Mouse (Mus musculus) E14TG2a.4 (cell line): ENCODE measurements around the gene Tsg101.
A peak's percentile ranks its signal among the peaks of the same experiment; 100 is the strongest.

Experiments used
- H3K27me3 ChIP-seq: 2 replicates; pipeline ENCODE4 v1.6.1; 2014; ENCODE audit warnings: low read length, control low read depth; ENCODE audit not compliant: insufficient read depth
- H3K36me3 ChIP-seq: 2 replicates; pipeline ENCODE4 v1.6.1; 2014; ENCODE audit warnings: low read length, control low read depth; ENCODE audit not compliant: insufficient read depth
- H3K4me1 ChIP-seq: replicated peaks from 2 replicates; pipeline ENCODE4 v1.6.1; 2014; ENCODE audit warnings: low read depth, low read length, control low read depth
- H3K4me3 ChIP-seq: replicated peaks from 2 replicates; pipeline ENCODE4 v1.5.1; 2014; ENCODE audit warnings: mild to moderate bottlenecking, low read length
- H3K9me3 ChIP-seq: 2 replicates; pipeline ENCODE4 v1.6.1; 2014; ENCODE audit warnings: low read length, control low read depth
- CTCF ChIP-seq: conservative IDR thresholded peaks from 2 replicates; pipeline ENCODE4 v1.5.1; 2014; ENCODE audit warnings: low read length
- NANOG ChIP-seq: IDR thresholded peaks from 2 replicates; pipeline ENCODE4 v1.6.1; 2014; ENCODE audit warnings: borderline replicate concordance, low read length, mixed read lengths
- POU5F1 ChIP-seq: IDR thresholded peaks from 2 replicates; pipeline ENCODE4 v1.6.1; 2014; ENCODE audit warnings: low read length, borderline replicate concordance

The Tsg101 gene

GRCm38 (mm10) chr7:46919551-46920176, at the start of gene Tsg101:
Gene Tsg101 (minus strand): TSS chr7:46919969.
- H3K9me3 ChIP-seq = no peaks in the 10 kb centered on the region
- TF ChIP-seq CTCF (no peak), POU5F1 (no peak), NANOG (no peak)
- H3K36me3 ChIP-seq = peaks cover 36% of the 10 kb centered on the region
- peak within 1 kb of the TSS; percentile 92 for H3K4me3 ChIP-seq
- H3K4me1 ChIP-seq = peaks cover 44% of the 10 kb centered on the region
- H3K27me3 ChIP-seq = no peaks in the 10 kb centered on the region

GRCm38 (mm10) chr7:46964070-46964469, 44.3 kb upstream of the Tsg101 start:
- peaks cover 15% of the 10 kb centered on the region for H3K4me1 ChIP-seq
- no peak for TF ChIP-seq POU5F1
- TF ChIP-seq CTCF = no peak
- no peak for TF ChIP-seq NANOG
- no peaks in the 10 kb centered on the region for H3K9me3 ChIP-seq
- H3K27me3 ChIP-seq = peaks cover 8% of the 10 kb centered on the region; the same call in 1 of the 2 replicates
- no peaks in the 10 kb centered on the region for H3K36me3 ChIP-seq
- H3K4me3 ChIP-seq = no peak overlapping the region

- Histone ChIP-seq H3K27me3 (peaks cover 8% of the 10 kb centered on the region; the same call in 1 of the 2 replicates), H3K4me1 (peaks cover 19% of the 10 kb centered on the region), H3K4me3 (no peak overlapping the region), H3K36me3 (no peaks in the 10 kb centered on the region), H3K9me3 (no peaks in the 10 kb centered on the region)
- TF ChIP-seq CTCF = peak; percentile 47
- no peak for TF ChIP-seq POU5F1
- no peak for TF ChIP-seq NANOG
These were observed 43.2 kb upstream of the Tsg101 start for GRCm38 (mm10) chr7:46962806-46963618.

GRCm38 (mm10) chr7:46962132-46962531, 42.4 kb upstream of the Tsg101 start:
- TF ChIP-seq NANOG = no peak
- no peak for TF ChIP-seq POU5F1
- TF ChIP-seq CTCF = no peak
- Histone ChIP-seq H3K27me3 (peaks cover 8% of the 10 kb centered on the region; the same call in 1 of the 2 replicates), H3K4me3 (no peak overlapping the region), H3K4me1 (peaks cover 25% of the 10 kb centered on the region), H3K9me3 (no peaks in the 10 kb centered on the region), H3K36me3 (no peaks in the 10 kb centered on the region)

- H3K27me3 ChIP-seq = peaks cover 8% of the 10 kb centered on the region; the same call in 1 of the 2 replicates
- H3K4me1 ChIP-seq = peaks cover 29% of the 10 kb centered on the region
- TF ChIP-seq POU5F1 = no peak
- no peak for TF ChIP-seq CTCF
- TF ChIP-seq NANOG = no peak
- H3K9me3 ChIP-seq = no peaks in the 10 kb centered on the region
- H3K36me3 ChIP-seq = no peaks in the 10 kb centered on the region
- no peak overlapping the region for H3K4me3 ChIP-seq
These were observed 41.2 kb upstream of the Tsg101 start for GRCm38 (mm10) chr7:46960991-46961390.

GRCm38 (mm10) chr7:46958853-46959252, 39.1 kb upstream of the Tsg101 start:
- no peaks in the 10 kb centered on the region for H3K9me3 ChIP-seq
- peaks cover 30% of the 10 kb centered on the region for H3K4me1 ChIP-seq
- peaks cover 19% of the 10 kb centered on the region for H3K36me3 ChIP-seq
- H3K27me3 ChIP-seq = peaks cover 8% of the 10 kb centered on the region; the same call in 1 of the 2 replicates
- H3K4me3 ChIP-seq = peak overlapping the region; percentile 23; the same call in 1 of the 2 replicates
- TF ChIP-seq NANOG = no peak
- TF ChIP-seq POU5F1 = no peak
- TF ChIP-seq CTCF = no peak

GRCm38 (mm10) chr7:46957831-46958691, 38.3 kb upstream of the Tsg101 start, which contains the start of gene Uevld:
Gene Uevld (minus strand): TSS chr7:46958527.
- H3K27me3 ChIP-seq = peaks cover 8% of the 10 kb centered on the region; the same call in 1 of the 2 replicates
- H3K4me3 ChIP-seq = peak within 1 kb of the TSS; percentile 87
- H3K36me3 ChIP-seq = peaks cover 27% of the 10 kb centered on the region
- no peaks in the 10 kb centered on the region for H3K9me3 ChIP-seq
- peaks cover 25% of the 10 kb centered on the region for H3K4me1 ChIP-seq
- no peak for TF ChIP-seq CTCF
- TF ChIP-seq NANOG = no peak
- no peak for TF ChIP-seq POU5F1
